Mouse (Mus musculus) C2C12 (cell line): ENCODE results near the gene Znhit2.

Source experiments
- CTCF ChIP-seq: IDR thresholded peaks from one replicate; pipeline ENCODE4 v1.5.1; 2011; ENCODE audit not compliant: control insufficient read depth, insufficient read depth, insufficient read length
- FOSL1 ChIP-seq: IDR thresholded peaks from one replicate; pipeline ENCODE4 v1.8.0; 2011; ENCODE audit warnings: mild to moderate bottlenecking, low read length; ENCODE audit not compliant: poor library complexity, insufficient read depth, severe bottlenecking
- MAX ChIP-seq: IDR thresholded peaks from one replicate; pipeline ENCODE4 v1.6.1; 2011; ENCODE audit warnings: mild to moderate bottlenecking, control low read depth
- MYOD1 ChIP-seq: IDR thresholded peaks from one replicate; pipeline ENCODE4 v1.6.1; 2011; ENCODE audit warnings: low read depth; ENCODE audit not compliant: control insufficient read depth, insufficient read length
- MYOG ChIP-seq: IDR thresholded peaks from one replicate; pipeline ENCODE4 v1.6.1; 2011; ENCODE audit not compliant: control insufficient read depth, insufficient read length; ENCODE audit errors: extremely low read depth
- USF1 ChIP-seq: IDR thresholded peaks from one replicate; pipeline ENCODE4 v1.6.1; 2011; ENCODE audit warnings: low read depth, mild to moderate bottlenecking, control low read depth, moderate library complexity

DNA sequence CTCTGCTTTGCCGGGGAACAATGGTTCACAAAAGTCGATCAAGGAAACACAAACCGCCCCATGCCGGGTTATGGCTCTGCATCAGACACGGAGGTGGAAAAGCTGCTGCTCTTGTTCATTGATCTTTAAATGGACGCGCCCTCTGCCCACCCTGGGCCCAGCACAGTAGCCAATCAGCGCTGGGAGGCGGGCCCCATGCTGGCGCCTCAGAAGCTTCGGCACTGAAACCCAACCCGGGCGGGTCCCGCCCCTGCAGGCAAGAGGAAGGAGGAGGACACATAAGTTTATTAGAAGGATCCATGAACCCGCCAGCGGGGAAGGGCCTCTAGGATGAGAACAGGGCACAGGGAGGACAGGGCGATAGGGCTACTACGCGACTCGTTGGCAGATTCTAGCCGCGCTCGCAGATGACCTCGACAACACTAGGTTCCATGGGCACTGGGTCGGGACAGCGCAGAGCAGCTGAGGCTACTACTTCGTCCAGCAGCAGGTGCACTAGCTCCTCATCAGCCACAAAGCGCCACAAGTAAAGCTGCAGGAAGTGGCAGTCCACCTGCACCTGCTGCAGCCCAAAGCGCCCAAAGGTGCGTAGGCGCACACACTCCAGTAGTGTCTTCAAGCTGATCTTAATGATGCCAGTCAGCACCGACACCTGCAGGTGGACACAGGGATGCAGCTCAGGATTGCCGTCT lies 6.9 kb downstream of the Znhit2 start, which contains the start of gene Tm7sf2:
- TF ChIP-seq CTCF (no peak), MYOD1 (no peak), MAX (no peak), MYOG (no peak), FOSL1 (no peak), USF1 (no peak)
